In the genomic region with DNA sequence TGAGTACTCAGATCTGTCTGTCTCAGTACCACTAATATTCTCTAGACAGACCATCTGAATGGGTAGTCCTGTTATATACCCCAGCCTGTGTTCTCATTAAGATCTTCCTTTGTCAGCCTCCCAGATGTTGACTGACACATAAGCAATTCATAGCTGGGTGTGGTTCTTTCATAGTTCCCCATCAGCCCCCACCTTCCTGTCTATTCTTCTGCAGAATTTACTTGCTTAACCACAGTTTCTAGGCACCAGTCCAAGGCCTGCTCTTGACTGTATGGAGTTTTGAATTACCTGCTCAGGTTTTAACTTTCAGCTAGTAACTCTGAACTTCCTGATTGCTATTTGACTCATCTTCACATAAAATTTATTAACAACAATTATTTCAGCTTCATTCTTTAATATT, we compare ENCODE assay signal across 19 mouse cellular contexts.
A peak's percentile ranks its signal among the peaks of the same experiment; 100 is the strongest.
DNase-seq lines count a peak whose midpoint lies in the region; ATAC-seq and TF ChIP-seq lines count a peak whose summit lies in the region.
"Had no signal": no experiment of that assay in that cellular context is flagged by ENCODE, and none has a peak within 500 bp of the region (broad histone marks: within the 10 kb centered on the region; RNA-seq: fewer than 3 reads in every experiment).

No protein-coding gene starts in this region.

- no peaks in the 10 kb centered on the region for H3K4me1 ChIP-seq in CH12.LX (ENCODE audit: control insufficient read depth in 1 of 2, insufficient read depth in 2 of 2)
- H3K4me1 ChIP-seq: hindbrain, embryonic 13.5 days; limb, embryonic 10.5 days; liver, embryonic 15.5 days; midbrain, embryonic 10.5 days had no signal

- H3K4me3 ChIP-seq in CH12.LX (replicated peaks in 1 of 3; ENCODE audit: low read depth in 2 of 3, low read length in 2 of 3, poor library complexity in 1 of 3), result no peak overlapping the region
- H3K4me3 ChIP-seq: hindbrain, embryonic 13.5 days; limb, embryonic 10.5 days; liver, embryonic 15.5 days; midbrain, embryonic 10.5 days had no signal

- in situ Hi-C loops in CH12.LX (cut with MboI; ENCODE audit: low pct_ligation_motif_present, low pct_unique_long_range_greater_than_20kb, low sequenced_read_pairs), result no loop called here

- dilution Hi-C loops in CH12.LX (cut with MboI; ENCODE audit: extremely low pct_ligation_motif_present, extremely low pct_unique_long_range_greater_than_20kb, low sequenced_read_pairs), result no loop called here

- H3K27ac ChIP-seq in CH12.LX (ENCODE audit: insufficient read depth, low read depth), result no peak overlapping the region
- H3K27ac ChIP-seq: hindbrain, embryonic 13.5 days; limb, embryonic 10.5 days; liver, embryonic 15.5 days; midbrain, embryonic 10.5 days had no signal

- ATAC-seq in common myeloid progenitor, adult 5-6 weeks (replicated peaks; ENCODE audit: low read depth, poor library complexity, severe bottlenecking), result peak; percentile 58
- ATAC-seq: forebrain, postnatal 0 days had no signal

- no peak for TF ChIP-seq POLR2A in CH12.LX (IDR thresholded peaks at IDR 0.05; ENCODE audit: low read depth, low read length)

- H3K9me3 ChIP-seq in CH12.LX (replicated peaks; ENCODE audit: low read length), result no peaks in the 10 kb centered on the region
- H3K9me3 ChIP-seq: hindbrain, embryonic 13.5 days; limb, embryonic 10.5 days; liver, embryonic 15.5 days; midbrain, embryonic 10.5 days had no signal

- no peak for TF ChIP-seq CTCF in CH12.LX (conservative IDR thresholded peaks at IDR 0.05 in 1 of 2, IDR thresholded peaks at IDR 0.05 in 1 of 2; ENCODE audit: low read depth in 2 of 2, low read length in 2 of 2)

- TF ChIP-seq RAD21 in CH12.LX (IDR thresholded peaks at IDR 0.05; ENCODE audit: low read depth, low read length), result no peak

- no peak overlapping the region for H3K4me2 ChIP-seq in CH12.LX (ENCODE audit: insufficient read depth, low read depth, poor library complexity, severe bottlenecking)
- H3K4me2 ChIP-seq: hindbrain, embryonic 13.5 days; liver, embryonic 15.5 days had no signal

- no peak overlapping the region for H3K9ac ChIP-seq in CH12.LX (ENCODE audit: insufficient read depth, low read depth)
- H3K9ac ChIP-seq: forebrain, postnatal 0 days; hindbrain, embryonic 13.5 days; liver, embryonic 15.5 days had no signal

- intact Hi-C loops in heart, postnatal 10 days (cut with DNase I), result no loop called here

- peak; percentile 3 for DNase-seq in thymus, postnatal 25 days
- no peak for DNase-seq in thymus, postnatal 4 days
- DNase-seq in CH12.LX (ENCODE audit: extremely low read depth), result peak; percentile 6
- no peak for DNase-seq in kidney, postnatal 10 days
- DNase-seq in frontal cortex, postnatal 10 days (ENCODE audit: low spot score in 2 of 2), result no peak
- DNase-seq in heart, postnatal 10 days, result no peak
- DNase-seq: cerebellum, adult 11 months; cerebellum, adult 9-11 months; forebrain, postnatal 0 days; heart, postnatal 36 days; kidney, adult 2 months; kidney, postnatal 14 days; liver; thymus, adult 18-20 months had no signal

- no peaks in the 10 kb centered on the region for H3K27me3 ChIP-seq in CH12.LX (replicated peaks)
- H3K27me3 ChIP-seq: hindbrain, embryonic 13.5 days; liver, embryonic 15.5 days had no signal

- no peak for TF ChIP-seq EP300 in CH12.LX (IDR thresholded peaks at IDR 0.05; ENCODE audit: low read length)

- H3K36me3 ChIP-seq in CH12.LX (replicated peaks in 1 of 2; ENCODE audit: control insufficient read depth in 1 of 2, insufficient read depth in 1 of 2, low read length in 1 of 2), result peaks cover 26 to 62% of the 10 kb centered on the region in 2 experiments

- no peaks in the 10 kb centered on the region for H3K79me2 ChIP-seq in CH12.LX (replicated peaks; ENCODE audit: control insufficient read depth, extremely low read depth, insufficient read depth, poor library complexity, severe bottlenecking)

TF ChIP-seq in CH12.LX, 34 proteins besides CTCF, POLR2A, EP300 and RAD21:
- no peak for TF ChIP-seq POLR2AphosphoS2 (IDR thresholded peaks at IDR 0.05; ENCODE audit: low read depth, low read length)

Comparison
In these comparisons a context has a peak if more than half of its experiments do, and no peak if none do; other contexts are left out.
1. DNase-seq: peak in thymus, postnatal 25 days (single experiment) and CH12.LX (single experiment); none in thymus, postnatal 4 days (single experiment), kidney, postnatal 10 days (single experiment), frontal cortex, postnatal 10 days (0 of 2) and heart, postnatal 10 days (0 of 2).